Mouse (Mus musculus) cerebellum, postnatal 4 days (tissue): ENCODE results near the gene Map1b.

Experiments
- DNase-seq, 2 experiments: peaks; one replicate each; pipeline ENCODE4 v3.0.0; 2022; ENCODE audit warnings: low spot score in 2 of 2, mixed read lengths in 1 of 2

Gene Map1b

DNA sequence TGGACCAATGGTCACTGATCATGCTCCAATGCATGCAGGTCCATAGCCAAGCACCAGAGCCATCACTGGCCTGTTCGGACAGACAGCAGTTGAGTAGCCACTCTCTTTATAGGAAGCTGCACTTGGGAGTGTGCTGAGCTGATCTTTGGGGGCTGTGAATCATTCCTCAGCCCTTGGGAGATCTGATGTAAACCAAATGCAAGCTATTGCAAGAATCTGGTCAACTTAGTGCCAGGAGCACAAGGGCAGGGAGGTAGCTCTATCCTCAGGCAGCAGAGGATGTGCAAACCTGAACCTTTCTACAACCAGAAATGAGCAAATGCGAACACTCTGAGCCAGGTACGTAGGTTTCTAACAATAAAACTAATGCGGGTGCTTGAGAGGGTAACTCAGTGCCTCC lies 26.3 kb downstream of the Map1b start:
- no peak for DNase-seq

DNA sequence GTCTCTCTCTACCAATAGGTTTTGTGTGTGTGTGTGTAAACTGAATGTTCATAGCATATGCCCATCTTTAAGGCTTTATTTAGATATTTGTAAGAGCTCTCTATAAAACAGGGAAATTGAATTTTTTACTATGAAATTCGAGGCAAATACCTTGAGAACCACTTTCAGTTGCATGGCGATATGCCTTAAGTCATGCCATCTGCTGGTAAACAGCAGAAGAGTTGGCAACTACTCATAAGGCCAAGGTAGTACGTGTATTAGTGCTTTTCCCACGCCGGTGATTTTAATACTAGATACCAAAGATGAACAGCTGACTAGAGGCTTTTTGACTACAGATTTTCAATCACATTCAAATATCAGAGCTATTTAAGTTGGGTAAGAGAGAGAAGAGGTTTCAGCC lies 27.2 kb downstream of the Map1b start:
- no peak for DNase-seq

DNA sequence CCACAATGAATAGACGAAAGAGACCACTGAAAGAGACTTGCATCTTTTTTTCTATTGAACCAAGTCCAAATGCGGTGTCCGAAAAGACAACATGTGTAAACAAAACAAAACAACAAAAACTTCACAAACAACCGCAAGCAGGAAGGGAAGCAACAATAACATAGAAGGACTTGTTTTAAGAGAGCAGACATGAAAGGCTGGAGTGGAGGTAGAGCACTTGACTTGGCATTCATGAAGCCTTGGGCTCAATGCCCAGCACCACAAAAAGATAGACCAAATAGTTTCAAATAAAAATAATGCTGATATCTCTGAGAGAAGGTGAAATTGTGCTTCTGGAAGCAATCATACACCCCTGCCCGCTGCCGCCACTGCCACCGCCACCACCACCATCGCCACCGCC lies 30.5 kb downstream of the Map1b start:
- no peak for DNase-seq

DNA sequence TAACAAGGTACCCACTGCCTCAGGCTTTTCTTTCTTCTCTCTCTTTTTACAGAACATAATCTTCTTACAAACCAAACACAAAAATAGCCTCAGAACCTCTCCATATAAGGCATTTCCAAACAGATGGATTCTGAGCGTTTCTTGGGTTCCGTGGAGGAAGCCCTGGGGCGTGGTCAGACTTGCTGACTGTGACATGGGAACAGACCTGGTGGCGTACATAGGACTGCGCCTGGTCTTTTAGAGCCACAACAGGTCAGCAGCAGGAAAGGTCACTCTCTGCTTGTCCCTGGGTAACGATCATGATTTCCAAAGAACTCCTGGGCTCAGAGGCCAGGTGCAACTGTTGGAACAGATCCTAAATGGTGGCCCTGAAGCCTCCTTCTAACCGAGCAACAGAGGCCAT lies 31.0 kb downstream of the Map1b start:
- DNase-seq = no peak

DNA sequence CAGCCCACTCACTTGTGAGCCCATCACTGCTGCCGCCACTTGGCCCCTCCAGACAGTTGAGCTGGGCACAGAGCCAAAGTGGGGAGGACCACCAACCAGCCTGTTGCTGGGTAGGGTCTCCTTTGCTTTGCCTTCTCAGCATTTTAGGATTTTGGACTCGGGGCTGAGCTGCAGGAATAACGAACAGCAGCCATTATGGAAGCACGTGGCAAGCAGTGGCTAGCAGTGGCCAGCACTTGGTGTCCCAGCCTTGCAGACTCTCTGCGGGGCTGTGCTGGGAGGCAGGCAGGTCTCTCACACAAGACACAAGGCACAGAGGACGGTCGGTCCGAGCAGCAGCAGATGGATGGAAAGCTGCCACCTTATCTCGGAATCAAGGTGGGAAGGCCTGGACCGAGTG lies 31.4 kb downstream of the Map1b start:
- no peak for DNase-seq

DNA sequence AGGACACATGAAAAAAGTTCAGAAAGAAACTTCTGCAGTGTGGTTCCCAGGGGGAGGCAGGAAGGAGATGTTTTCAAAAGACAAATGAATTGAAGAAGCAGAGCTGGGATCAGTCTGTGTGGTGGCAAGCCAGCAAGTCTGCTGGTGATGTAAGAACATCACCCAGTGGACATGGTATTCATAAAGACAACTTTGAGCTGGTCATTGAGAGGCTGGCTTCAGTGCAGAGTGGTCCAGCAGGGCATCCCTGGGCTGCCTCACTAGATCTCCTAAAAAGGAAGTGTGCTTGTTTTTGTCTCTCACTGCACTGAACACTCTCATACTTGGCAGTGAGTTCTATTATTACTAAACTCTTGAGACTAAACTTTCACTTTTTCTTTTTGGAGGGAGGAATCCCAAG lies 32.9 kb downstream of the Map1b start:
- DNase-seq = no peak

DNA sequence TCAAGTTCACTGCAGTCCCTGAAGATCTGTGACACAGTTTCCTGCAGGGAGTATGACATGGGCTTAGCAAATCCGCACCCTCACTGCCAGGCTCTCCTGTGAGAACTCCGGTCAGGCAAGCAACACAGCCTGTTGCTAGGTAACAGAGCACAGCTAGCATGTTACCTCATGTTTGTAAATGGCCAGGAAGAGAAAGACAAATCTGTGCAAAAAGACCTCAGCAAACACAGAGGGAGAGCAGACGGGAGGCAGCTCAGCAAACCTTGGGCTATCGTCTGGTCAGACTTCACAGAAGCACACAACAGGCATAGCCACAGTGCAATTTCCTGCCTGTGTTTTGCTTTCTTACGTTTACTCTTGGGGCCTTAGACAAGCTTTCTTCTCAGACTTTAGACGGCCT lies 40.9 kb downstream of the Map1b start:
- no peak for DNase-seq

DNA sequence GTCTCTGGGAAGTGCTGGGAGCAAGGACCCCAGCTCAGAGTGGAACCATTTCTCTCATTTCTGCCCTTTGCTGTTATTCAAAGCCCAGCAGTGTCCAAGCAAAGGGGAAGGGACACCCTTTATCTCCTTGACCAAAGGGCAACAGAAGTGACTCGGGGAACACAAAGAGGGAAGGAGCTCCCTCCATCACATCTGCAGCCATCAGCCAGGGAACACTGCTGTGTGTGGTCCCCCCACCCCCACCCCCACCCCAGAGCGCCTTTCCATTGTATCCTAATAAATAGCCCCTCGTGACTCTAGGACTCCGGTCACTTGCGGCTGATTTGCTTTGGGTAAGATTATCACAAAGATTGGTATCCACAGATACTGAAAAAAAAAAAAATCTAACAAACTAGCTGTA lies 41.3 kb downstream of the Map1b start:
- DNase-seq = no peak

DNA sequence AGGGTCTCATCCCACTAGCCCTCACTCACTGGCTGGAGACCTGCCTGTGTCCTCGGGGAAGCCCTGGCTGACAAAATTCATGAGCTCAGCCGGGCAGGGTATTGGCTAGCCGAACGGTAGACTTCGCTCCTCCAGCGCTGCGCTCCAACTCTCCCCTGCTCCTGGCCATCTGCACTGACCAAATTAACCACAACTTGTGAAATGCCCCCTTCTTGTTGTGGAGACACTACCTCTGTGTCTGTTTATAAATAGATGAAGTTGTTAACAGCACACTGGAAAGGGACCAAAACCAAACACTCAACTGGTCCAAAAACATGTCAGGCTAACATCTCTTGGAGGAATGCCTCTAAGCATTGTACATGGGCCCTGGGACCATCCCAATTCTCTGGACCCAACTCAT lies 42.2 kb downstream of the Map1b start:
- no peak for DNase-seq

DNA sequence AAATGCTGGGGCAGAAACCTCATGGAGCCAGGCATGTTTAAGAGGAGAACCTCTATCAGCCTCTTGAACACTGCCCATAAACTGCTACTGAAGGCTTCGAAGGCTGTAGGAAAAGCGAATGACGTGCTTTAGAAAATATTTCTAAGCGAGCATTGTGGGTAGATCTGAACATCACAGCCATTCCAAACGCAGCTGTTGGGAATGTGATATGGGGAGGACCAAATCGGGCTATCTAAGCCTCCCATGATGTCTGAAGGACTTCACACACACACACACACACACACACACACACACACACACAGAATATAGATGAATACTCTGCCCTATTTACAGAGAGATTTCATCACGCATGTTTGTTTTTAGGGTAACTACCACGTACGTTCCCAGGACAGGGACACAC lies 44.3 kb downstream of the Map1b start:
- DNase-seq = no peak

DNA sequence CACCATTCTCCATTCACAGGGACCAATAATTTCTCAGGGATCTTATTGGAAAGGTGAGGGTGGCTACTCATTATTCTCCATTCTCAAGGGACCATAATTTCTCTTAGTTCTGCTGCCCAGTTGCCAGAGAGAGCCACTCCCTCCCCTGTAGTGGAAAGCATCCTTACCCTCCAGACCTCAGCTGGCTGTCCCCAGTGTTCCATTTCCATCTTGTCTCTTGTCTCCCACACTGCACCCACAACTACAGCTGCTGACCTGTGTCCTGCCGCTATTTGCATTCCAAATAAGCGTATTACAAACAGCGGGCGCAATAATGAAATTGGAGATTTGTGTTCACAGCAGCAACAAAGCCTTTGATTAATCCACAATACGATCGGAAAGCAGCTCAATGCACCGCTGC lies 46.3 kb downstream of the Map1b start:
- no peak for DNase-seq

DNA sequence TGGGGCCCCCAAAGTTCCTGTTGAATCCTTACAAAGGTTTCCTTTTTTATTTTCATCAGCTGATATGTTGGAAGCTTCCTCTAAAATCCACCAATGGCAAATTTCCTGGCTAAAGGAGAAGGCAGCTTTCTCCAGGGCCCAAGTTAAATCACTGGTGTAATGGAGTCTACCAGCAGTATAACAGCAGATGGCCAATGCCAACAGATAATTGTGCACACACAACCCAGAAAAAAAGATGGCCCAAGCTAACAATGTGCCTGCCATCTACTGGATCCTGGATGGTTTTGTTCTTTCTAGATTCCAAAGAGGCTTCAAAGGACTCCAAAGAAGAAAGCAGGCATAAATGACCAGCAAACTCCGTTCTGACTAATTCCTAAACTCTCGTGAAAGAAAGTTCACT lies 48.1 kb downstream of the Map1b start:
- no peak for DNase-seq

DNA sequence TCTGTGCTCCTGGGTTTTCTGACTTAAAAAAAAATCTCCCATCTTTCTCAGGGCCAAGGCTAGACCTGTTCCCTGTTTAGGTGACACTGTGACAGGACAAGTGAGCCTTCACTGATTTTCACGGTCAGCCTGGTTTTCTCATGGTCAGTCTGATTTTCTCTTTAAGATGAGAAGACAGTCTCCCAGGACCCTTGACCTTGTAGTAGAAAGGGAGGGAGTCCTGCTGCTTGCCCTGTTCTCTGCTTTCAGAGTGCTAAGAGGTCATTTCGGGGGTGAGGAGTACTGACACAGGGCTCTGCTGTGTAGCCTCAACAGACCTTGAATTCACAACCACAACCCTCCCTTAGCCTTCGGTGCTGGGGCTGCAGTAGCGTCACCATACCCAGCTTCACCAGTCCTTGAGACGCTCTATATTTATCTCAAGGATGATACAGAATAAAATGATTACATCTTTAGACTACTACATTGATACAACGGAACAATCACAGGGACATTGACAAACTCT lies 49.5 kb downstream of the Map1b start:
- DNase-seq = no peak

DNA sequence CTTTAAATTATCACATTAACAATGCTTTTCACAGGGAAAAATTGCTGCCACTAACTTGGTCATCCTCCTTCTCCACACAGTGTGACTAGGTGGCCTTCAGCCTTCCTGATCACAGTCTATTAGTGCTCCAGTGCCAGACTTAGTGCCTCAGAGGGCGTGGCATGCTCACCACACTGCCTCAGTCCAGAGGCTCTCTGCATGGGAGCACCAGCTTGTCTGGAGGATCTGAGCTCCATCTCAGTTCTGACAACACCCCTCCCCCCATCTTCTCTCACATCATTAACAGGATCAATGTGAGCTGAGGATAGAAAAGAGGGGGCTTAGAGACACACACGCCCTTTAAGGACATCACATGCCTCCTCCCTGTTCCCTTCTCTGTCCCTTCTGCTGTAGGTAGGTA lies 50.3 kb downstream of the Map1b start:
- no peak for DNase-seq

DNA sequence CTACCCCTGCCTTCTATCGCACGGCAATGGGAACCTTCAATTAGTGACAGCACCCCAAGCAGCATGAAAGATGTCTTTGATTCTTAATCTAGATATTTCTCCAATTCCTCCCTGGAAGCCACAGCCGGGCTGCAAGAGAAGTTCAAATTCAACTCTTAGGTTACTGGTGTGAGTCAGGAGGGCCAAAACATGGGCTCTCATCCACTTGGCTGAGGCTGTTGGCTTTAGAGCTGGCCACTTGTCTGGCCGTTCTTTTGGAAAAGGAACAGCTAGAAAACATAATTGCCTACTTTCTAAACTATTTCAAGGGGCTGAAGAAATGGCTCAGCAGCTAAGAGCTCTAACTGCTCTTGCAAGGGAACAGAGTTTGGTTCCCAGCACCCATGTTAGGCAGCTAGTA lies 51.8 kb downstream of the Map1b start:
- DNase-seq = no peak

DNA sequence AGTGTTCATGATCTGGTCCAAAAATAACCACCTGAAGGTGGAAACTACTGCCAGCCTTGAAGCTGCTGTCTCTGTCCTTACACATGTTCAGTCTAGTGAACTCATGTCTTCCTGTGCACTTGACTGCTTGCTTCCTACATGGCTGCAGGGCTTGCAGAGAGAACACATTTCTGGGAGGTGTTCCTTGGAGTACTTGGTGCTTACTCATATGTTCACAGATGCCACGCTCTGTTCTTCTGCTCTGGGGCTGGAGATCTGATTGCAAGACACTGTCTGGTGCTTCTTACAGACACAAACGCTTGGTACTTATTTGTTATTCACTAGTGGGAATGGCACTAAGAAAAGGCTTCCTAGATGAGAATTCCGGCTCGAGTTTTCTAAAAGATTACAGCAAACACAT lies 54.5 kb downstream of the Map1b start:
- no peak for DNase-seq

DNA sequence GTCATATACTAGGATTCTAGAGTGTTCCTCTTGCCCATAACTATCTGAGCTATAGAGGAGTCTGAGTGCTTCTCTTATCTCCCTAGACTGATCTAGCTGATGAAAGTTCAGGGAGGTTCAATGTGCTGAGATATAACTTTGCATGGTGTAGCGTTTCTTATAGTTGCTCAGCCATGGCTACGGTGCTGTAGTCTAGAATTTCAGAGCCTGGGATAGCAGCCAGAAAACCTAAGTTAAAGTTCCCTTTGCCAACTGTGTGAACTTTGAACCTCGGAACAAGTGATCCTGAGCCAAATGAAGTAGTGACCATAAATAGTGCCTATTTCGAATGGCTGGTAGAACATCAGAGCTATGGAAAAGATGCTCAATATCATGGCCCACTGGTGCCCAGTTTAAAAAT lies 56.7 kb downstream of the Map1b start:
- DNase-seq = no peak

DNA sequence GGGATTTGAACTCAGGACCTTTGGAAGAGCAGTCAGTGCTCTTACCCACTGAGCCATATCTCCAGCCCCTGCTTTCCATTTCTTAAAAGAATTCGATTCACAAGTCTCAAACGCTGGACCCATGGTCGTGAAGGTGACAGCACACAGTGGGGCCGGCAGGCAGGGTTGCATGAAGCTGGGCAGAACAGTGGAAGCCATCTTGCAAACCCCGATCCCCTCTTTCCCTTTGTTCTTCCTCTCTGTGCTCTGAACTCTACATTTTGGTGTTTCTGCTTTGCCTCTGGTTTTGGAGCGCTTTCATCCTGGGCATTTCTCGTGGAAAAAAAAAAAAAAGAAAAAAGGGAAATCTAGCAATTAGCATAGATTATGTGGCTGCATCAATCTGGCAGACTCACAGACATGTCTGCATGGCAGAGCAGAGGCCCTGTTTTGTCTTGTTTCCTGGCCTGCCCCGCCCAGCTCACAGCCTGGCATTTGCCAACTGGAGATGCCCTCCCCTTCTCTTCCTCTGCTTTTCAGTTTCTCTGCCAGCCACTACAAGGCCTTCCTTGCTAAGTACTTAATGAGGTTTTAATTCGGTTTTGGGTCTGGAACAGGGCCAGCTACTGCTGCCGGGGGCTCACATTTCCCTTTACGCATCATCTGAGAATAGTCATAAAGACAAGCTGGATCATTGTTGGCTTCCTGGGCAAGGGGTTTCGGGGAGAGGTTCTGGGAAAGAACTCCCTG lies 57.5 kb downstream of the Map1b start:
- DNase-seq = peak in 1 of 2 experiments; percentile 66

DNA sequence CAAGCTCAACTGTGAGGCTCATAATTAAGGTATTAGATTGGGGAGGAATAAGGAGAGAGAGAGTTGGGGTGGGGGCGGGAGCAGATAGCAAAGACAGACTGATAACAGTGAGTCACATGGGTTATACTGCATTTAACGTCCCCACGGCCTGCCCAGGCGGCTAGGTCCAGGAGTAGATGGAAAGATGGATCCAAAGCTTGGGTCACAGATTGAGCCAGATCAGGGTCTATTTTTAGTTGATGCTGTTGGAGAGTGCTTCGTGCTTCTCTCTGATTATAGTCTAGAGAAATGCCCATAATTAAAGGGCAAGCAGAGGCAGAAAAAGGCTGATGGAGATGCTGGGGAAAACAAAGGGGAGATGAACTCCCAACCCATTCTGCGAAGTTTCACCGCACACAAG lies 61.4 kb downstream of the Map1b start:
- no peak for DNase-seq

DNA sequence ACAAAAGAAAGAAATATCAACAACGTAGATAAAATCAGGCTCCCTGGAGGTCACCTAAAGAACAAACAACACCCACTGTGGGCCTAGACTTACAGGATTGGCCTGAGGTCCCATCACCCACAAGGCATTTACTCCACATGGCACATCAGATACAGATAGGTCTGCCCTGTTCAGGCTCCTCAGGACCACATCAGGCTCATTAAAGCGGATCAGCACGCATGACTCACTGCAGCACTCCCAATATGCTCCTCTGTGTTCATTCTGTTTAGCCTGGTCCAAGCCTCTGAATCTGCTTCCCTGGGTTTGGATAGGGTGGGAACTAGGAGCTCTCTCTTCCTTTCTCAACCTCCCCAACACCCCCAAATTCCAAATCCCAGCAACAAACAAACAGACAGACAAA lies 63.9 kb downstream of the Map1b start:
- DNase-seq = no peak

DNA sequence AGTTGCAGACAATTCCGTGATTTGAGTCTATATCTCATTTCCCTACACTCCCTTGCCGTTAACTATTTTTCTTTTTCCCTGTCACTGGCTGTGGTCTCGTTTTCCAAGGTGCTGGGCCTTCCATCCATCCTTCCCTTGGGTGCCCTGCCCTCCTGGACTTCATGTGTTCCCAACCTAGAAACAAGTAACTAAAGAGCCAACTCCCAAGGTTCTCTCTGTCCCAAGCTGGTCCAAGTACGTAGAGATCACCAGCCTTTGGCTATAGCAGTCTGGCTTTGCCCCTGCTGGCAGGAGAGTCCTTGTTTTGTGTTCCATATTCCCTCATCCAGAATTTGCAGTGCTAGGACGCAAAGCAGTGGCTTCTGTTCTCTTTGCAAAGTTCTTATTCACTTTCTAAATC lies 65.1 kb downstream of the Map1b start:
- no peak for DNase-seq

DNA sequence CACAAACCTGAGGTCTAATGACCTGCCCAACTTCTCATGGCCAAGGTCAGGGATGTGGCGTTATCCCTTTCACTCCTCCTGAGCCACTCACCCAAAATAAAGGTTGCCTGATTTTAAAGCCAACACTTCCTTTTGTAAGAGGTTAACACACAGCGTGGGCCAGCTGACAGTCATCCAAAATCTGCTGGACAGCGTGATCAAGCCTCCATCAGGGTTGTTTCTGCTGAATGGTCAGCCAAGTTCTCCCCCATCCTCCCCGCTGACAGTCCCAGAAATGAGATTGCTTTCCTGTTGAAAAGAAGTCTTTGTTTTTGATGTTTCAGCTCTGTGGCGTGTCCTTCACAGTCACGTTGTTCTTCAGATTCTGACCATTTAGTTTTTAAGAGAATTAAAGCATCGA lies 65.6 kb downstream of the Map1b start:
- DNase-seq = peak in 1 of 2 experiments; percentile 63

DNA sequence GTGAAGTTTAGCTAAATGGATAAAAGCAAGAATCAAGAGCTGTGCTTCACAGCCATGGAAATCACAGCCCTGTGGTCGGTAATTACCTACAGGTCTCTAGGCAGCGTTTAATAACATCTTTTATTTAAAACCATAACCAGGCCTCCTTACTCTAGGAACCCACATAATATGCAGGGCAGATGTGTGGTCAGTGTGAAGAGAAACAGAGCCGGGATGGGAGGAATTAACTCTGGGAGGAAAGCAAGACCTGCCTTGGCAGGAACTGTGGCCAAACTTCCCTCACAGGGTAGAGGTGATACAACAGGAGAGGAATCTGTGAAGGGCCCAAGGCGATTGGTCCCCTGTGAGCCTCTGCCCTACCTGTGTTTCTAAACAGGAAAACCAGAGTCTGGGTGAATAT lies 66.8 kb downstream of the Map1b start:
- no peak for DNase-seq

DNA sequence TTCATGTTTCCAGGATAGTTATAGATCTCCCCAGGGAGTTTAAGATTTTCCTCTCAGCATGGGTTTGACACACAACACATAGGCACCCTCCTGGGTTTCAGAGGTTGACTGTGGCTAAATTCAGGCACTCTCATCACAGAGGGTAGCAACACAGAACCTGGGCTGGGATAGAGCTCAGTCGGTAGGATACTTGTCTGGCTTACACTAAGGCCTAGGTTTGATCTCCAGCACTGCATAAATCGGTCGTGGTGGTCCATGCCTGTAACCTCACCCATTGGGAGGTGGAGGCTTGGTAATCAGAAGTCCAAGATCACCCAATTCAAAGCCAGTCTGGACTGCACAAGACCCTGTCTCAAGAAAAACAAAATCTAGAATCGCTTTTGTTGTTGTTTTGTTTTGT lies 68.1 kb downstream of the Map1b start:
- no peak for DNase-seq
